Mouse (Mus musculus): ENCODE results near the gene Bloc1s1. TPM values are rescaled to one million over a fixed set of nuclear protein-coding genes. Genes with fewer than 3 reads are reported as not detected.

Bloc1s1 gene
- polyA plus RNA-seq, 2 experiments: 95.9 to 99.2 TPM

DNA sequence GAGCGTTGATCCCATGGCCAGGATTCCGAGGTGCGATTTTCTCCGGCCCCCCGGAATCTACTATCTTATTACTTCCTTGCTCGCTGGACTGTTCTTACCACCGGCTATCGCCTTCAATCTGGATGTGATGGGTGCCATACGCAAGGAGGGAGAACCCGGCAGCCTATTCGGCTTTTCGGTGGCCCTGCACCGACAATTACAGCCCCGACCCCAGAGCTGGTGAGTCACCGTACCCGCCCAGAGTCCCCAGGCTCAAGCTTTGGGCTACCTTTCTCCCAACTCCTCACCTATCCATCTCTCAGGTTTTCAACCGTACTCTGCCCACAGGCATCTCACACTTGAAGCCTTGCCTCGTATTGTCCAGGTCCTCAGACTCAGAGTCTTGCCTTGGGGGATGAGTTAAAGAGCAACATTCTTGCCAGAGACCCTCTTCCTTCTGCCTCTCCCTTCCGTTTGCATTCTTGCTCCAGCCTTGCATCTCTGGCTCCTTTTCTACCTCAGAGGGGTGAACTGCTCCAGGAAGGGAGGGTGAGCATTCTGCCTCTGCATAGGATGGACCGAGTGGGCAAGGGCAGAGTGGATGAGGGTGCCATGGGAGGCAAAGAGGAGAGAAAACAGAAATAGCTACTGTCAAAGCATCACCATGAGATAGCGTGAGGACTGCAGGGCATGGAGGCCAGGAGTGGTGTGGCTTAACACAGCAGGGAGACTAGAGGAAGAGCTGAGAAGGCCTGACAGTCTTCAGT is 10.3 kb upstream of the Bloc1s1 start:
- Histone ChIP-seq H3K27ac (no peak overlapping the region), H3K36me3 (replicated peaks; ENCODE audit: control insufficient read depth, insufficient read depth, low read depth) (no peaks in the 10 kb centered on the region), H3K9me3 (ENCODE audit: control insufficient read depth, low read length) (no peaks in the 10 kb centered on the region), H3K4me3 (ENCODE audit: insufficient read depth in 1 of 2, low read depth in 2 of 2, low read length in 2 of 2) (peak overlapping the region in 1 of 2 experiments; percentile 15; a peak in 1 of 4 replicates), H3K4me1 (replicated peaks; ENCODE audit: control insufficient read depth in 2 of 2, insufficient read depth in 2 of 2, low read length in 1 of 2) (no peaks in the 10 kb centered on the region), H3K27me3 (ENCODE audit: control insufficient read depth, insufficient read depth, low read length) (peaks cover 55% of the 10 kb centered on the region), H3K4me2 (ENCODE audit: low read depth) (peak overlapping the region; percentile 28; the same call in 1 of the 2 replicates), H3K9ac (replicated peaks) (no peak overlapping the region)
- TF ChIP-seq CTCF (IDR thresholded peaks at IDR 0.05; ENCODE audit: low read depth) (no peak), EP300 (IDR thresholded peaks at IDR 0.05; ENCODE audit: low read depth) (no peak)
- DNase-seq (ENCODE audit: low read depth in 3 of 3, low spot score in 3 of 3) (no peak), ATAC-seq (ENCODE audit: insufficient read depth) (no peak)
- 6% methylated on average over 21 of the region's 21 CpGs for WGBS (ENCODE audit: insufficient replicate concordance)

DNA sequence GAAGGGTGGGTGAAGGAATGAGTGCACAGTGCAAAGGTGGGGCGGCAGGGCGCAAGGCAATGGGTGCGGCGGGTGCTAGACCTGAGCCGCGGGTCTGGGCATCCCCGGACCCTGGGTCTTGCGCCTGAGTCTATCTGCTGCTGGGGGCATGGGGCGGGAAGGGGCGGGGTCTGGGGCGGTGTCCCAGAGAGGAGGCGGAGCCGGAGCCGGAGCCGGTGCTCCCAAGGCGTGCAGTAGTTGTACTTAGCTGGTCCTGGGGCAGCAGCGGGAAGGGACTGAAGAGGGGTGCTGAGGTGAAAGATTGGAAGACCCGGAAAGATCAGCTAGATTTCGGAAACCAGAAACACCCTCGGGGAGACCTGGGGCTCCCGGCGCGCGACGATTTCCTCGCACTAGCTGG is 9.7 kb upstream of the Bloc1s1 start, which contains the start of gene Itga7:
Itga7 (plus strand) TSS at position 245 of the 400 bp plus-strand sequence.
- DNase-seq (ENCODE audit: low read depth in 3 of 3, low spot score in 3 of 3) (no peak), ATAC-seq (ENCODE audit: insufficient read depth) (0 out of 2 replicates have a peak, but pooled peaks have one; percentile 33)
- no peak within 1 kb of the TSS for H3K9ac ChIP-seq (replicated peaks)
- no peaks in the 10 kb centered on the region for H3K4me1 ChIP-seq (replicated peaks; ENCODE audit: control insufficient read depth in 2 of 2, insufficient read depth in 2 of 2, low read length in 1 of 2)
- peak within 1 kb of the TSS; percentile 28; the same call in 1 of the 2 replicates for H3K4me2 ChIP-seq (ENCODE audit: low read depth)
- under 1% methylated on average over 26 of the region's 26 CpGs for whole genome bisulfite sequencing (ENCODE audit: insufficient replicate concordance)
- peaks cover 59% of the 10 kb centered on the region for H3K27me3 ChIP-seq (ENCODE audit: control insufficient read depth, insufficient read depth, low read length)
- H3K27ac ChIP-seq: no peak within 1 kb of the TSS
- H3K4me3 ChIP-seq (ENCODE audit: insufficient read depth in 1 of 2, low read depth in 2 of 2, low read length in 2 of 2): peak within 1 kb of the TSS in 1 of 2 experiments; percentile 15; a peak in 1 of 4 replicates
- H3K9me3 ChIP-seq (ENCODE audit: control insufficient read depth, low read length): no peaks in the 10 kb centered on the region
- H3K36me3 ChIP-seq (replicated peaks; ENCODE audit: control insufficient read depth, insufficient read depth, low read depth): no peaks in the 10 kb centered on the region
- TF ChIP-seq CTCF (IDR thresholded peaks at IDR 0.05; ENCODE audit: low read depth): no peak
- TF ChIP-seq EP300 (IDR thresholded peaks at IDR 0.05; ENCODE audit: low read depth): no peak

DNA sequence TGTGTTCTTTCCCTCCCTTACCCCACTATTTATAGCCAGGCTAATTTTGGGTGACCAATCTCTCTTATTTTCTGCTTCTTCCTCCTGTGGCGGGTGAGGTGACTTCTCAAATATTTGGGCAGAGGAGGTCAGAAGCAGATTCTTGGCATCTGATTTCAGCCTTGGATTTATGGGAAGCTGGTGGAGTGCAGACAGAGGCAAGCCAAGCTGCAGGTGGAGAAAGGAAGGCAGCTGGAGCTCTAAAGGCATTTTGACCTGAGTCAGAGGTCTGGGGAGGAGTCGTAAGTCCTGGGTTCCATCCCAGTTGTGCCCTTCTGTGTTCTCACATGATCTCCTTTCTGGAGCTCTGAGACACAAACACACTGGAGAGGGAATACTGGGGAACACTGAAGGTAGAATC is 7.6 kb upstream of the Bloc1s1 start:
- H3K9ac ChIP-seq (replicated peaks): no peak overlapping the region
- TF ChIP-seq CTCF (IDR thresholded peaks at IDR 0.05; ENCODE audit: low read depth) (no peak), EP300 (IDR thresholded peaks at IDR 0.05; ENCODE audit: low read depth) (no peak)
- H3K27ac ChIP-seq: no peak overlapping the region
- H3K9me3 ChIP-seq (ENCODE audit: control insufficient read depth, low read length): no peaks in the 10 kb centered on the region
- DNase-seq (ENCODE audit: low read depth in 3 of 3, low spot score in 3 of 3) (no peak), ATAC-seq (ENCODE audit: insufficient read depth) (no peak)
- 41% methylated on average over 2 of the region's 2 CpGs for WGBS (ENCODE audit: insufficient replicate concordance)
- peaks cover 58% of the 10 kb centered on the region for H3K27me3 ChIP-seq (ENCODE audit: control insufficient read depth, insufficient read depth, low read length)
- no peaks in the 10 kb centered on the region for H3K36me3 ChIP-seq (replicated peaks; ENCODE audit: control insufficient read depth, insufficient read depth, low read depth)
- H3K4me2 ChIP-seq (ENCODE audit: low read depth): no peak overlapping the region
- H3K4me3 ChIP-seq (ENCODE audit: insufficient read depth in 1 of 2, low read depth in 2 of 2, low read length in 2 of 2): no peak overlapping the region
- no peaks in the 10 kb centered on the region for H3K4me1 ChIP-seq (replicated peaks; ENCODE audit: control insufficient read depth in 2 of 2, insufficient read depth in 2 of 2, low read length in 1 of 2)

DNA sequence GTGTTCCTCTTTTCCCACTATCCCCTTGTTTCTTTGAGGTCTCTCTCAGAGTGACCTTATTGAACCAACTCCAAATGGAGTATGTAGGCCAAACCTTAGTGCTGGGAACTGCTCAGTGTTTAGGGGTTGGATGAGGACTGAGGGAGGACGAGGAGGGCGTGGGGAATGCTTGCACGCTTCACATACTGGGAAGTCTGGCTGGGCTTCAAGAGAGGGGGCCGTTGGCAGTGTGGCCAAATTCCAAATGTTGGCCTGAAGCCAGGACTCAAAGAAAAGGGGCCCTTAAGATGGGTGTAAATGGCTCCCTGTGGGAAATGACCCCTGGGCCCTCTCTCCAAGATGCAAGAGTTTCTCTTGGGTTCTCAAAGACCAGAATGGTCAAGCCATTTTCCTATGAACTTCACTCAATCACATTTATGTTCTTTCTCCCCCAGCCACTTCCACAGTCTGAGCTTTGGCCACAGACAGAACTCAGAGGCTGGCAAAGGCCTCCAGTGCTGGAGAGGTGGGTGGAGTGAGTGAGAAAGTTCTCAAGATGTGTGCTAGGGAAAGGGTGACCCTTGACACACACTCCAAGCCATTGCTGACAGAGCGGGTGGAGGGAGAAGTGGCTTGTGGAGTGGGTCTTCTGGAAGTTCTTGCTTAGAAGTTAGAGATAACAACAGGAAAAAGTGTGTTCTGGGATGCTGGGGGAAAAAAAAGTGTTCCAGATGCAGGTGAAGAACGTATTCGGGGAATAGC is 6.0 kb upstream of the Bloc1s1 start:
- TF ChIP-seq CTCF (IDR thresholded peaks at IDR 0.05; ENCODE audit: low read depth): no peak
- no peak for TF ChIP-seq EP300 (IDR thresholded peaks at IDR 0.05; ENCODE audit: low read depth)

DNA sequence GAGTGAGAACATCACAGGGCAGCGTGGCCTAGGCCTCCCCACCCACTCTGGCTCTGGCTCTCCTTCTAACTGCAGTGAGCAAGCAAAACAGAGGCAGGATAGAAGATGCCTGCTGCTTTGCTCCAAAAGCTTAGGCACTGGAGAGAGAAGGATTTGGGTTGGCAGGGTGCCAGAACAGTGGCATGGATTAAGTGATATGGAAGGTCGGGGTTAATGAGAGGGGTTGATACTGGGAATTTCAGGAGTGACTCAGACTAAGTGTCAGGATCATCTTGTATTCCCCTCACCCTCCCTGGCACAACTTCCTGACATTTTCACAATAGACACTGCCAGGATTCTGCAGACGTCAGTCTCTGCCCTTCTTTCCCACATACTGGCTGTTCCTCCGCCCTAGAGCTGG is 4.5 kb upstream of the Bloc1s1 start:
- Histone ChIP-seq H3K9ac (replicated peaks) (no peak overlapping the region), H3K4me1 (replicated peaks; ENCODE audit: control insufficient read depth in 2 of 2, insufficient read depth in 2 of 2, low read length in 1 of 2) (peaks cover 5 to 6% of the 10 kb centered on the region in 2 experiments), H3K9me3 (ENCODE audit: control insufficient read depth, low read length) (no peaks in the 10 kb centered on the region), H3K4me2 (ENCODE audit: low read depth) (no peak overlapping the region), H3K4me3 (ENCODE audit: insufficient read depth in 1 of 2, low read depth in 2 of 2, low read length in 2 of 2) (no peak overlapping the region), H3K36me3 (replicated peaks; ENCODE audit: control insufficient read depth, insufficient read depth, low read depth) (no peaks in the 10 kb centered on the region), H3K27ac (no peak overlapping the region), H3K27me3 (ENCODE audit: control insufficient read depth, insufficient read depth, low read length) (peaks cover 32% of the 10 kb centered on the region)
- ATAC-seq (ENCODE audit: insufficient read depth) (no peak), DNase-seq (ENCODE audit: low read depth in 3 of 3, low spot score in 3 of 3) (no peak)
- WGBS (ENCODE audit: insufficient replicate concordance): 28% methylated on average over 4 of the region's 4 CpGs
- no peak for TF ChIP-seq EP300 (IDR thresholded peaks at IDR 0.05; ENCODE audit: low read depth)
- TF ChIP-seq CTCF (IDR thresholded peaks at IDR 0.05; ENCODE audit: low read depth): no peak

More for the DNA sequence above, 6.0 kb upstream of the Bloc1s1 start:
- Histone ChIP-seq H3K9ac (replicated peaks) (no peak overlapping the region), H3K27me3 (ENCODE audit: control insufficient read depth, insufficient read depth, low read length) (peaks cover 45% of the 10 kb centered on the region), H3K36me3 (replicated peaks; ENCODE audit: control insufficient read depth, insufficient read depth, low read depth) (no peaks in the 10 kb centered on the region), H3K4me1 (replicated peaks; ENCODE audit: control insufficient read depth in 2 of 2, insufficient read depth in 2 of 2, low read length in 1 of 2) (no peaks in the 10 kb centered on the region), H3K4me2 (ENCODE audit: low read depth) (no peak overlapping the region), H3K27ac (no peak overlapping the region), H3K4me3 (ENCODE audit: insufficient read depth in 1 of 2, low read depth in 2 of 2, low read length in 2 of 2) (no peak overlapping the region), H3K9me3 (ENCODE audit: control insufficient read depth, low read length) (no peaks in the 10 kb centered on the region)
- WGBS (ENCODE audit: insufficient replicate concordance): 49% methylated on average over 7 of the region's 7 CpGs
- no peak for DNase-seq (ENCODE audit: low read depth in 3 of 3, low spot score in 3 of 3)
- ATAC-seq (ENCODE audit: insufficient read depth): no peak

Data from liver, embryonic 14.5 days (tissue).